Mouse (Mus musculus): Measurements from ENCODE around the gene Cybrd1. TPM values are rescaled to one million over a fixed set of nuclear protein-coding genes. Genes with fewer than 3 reads are reported as not detected.
A peak's percentile ranks its signal among the peaks of the same experiment; 100 is the strongest.

Gene Cybrd1
- total and polyA plus RNA-seq, 3 experiments = 0.08 to 0.21 TPM; not detected in 1

- DNase-seq (ENCODE audit: low read depth, low spot score) = no peak
- H3K4me3 ChIP-seq (ENCODE audit: control insufficient read depth in 1 of 2, insufficient read depth in 1 of 2, low read depth in 2 of 2, low read length in 2 of 2) = no peak overlapping the region
- H3K9me3 ChIP-seq (replicated peaks; ENCODE audit: insufficient read depth, low read length) = no peaks in the 10 kb centered on the region
- H3K36me3 ChIP-seq (ENCODE audit: control insufficient read depth in 1 of 2, insufficient read depth in 2 of 2, low read length in 2 of 2) = peaks cover 0 to 12% of the 10 kb centered on the region in 2 experiments; a peak in 2 of 4 replicates
- H3K27me3 ChIP-seq (ENCODE audit: control insufficient read depth in 1 of 2, insufficient read depth in 2 of 2, low read length in 2 of 2) = no peaks in the 10 kb centered on the region
- H3K79me2 ChIP-seq (ENCODE audit: control insufficient read depth, insufficient read depth, low read length, poor library complexity) = no peaks in the 10 kb centered on the region
- H3K27ac ChIP-seq (ENCODE audit: control insufficient read depth, low read depth, low read length) = no peak overlapping the region
- TF ChIP-seq CTCF (IDR thresholded peaks at IDR 0.05 in 2 of 3, conservative IDR thresholded peaks at IDR 0.05 in 1 of 3; ENCODE audit: control insufficient read depth in 1 of 3, insufficient read depth in 1 of 3, low read depth in 2 of 3, low read length in 3 of 3, poor library complexity in 1 of 3, severe bottlenecking in 1 of 3) (no peak), MEF2A (IDR thresholded peaks at IDR 0.05; ENCODE audit: extremely low read depth, insufficient replicate concordance, low read depth, low read length, poor library complexity, severe bottlenecking) (no peak), JUND (IDR thresholded peaks at IDR 0.05; ENCODE audit: low read depth, low read length) (no peak), CHD2 (IDR thresholded peaks at IDR 0.05; ENCODE audit: low read length) (no peak), MAX (IDR thresholded peaks at IDR 0.05; ENCODE audit: low read length) (no peak), ZMIZ1 (IDR thresholded peaks at IDR 0.05; ENCODE audit: low read depth, low read length) (no peak), POLR2A (IDR thresholded peaks at IDR 0.05; ENCODE audit: control insufficient read depth in 1 of 2, insufficient read depth in 1 of 2, low read depth in 1 of 2, low read length in 2 of 2, poor library complexity in 1 of 2) (no peak), CHD1 (IDR thresholded peaks at IDR 0.05; ENCODE audit: low read depth, low read length) (no peak), POLR2AphosphoS2 (IDR thresholded peaks at IDR 0.05; ENCODE audit: low read length) (no peak), MAFK (IDR thresholded peaks at IDR 0.05; ENCODE audit: borderline replicate concordance, low read depth, low read length) (no peak), UBTF (IDR thresholded peaks at IDR 0.05; ENCODE audit: borderline replicate concordance, insufficient read depth, low read depth, low read length) (no peak), TAL1 (IDR thresholded peaks at IDR 0.05; ENCODE audit: low read length) (no peak), GABPA (IDR thresholded peaks at IDR 0.05; ENCODE audit: low read depth, low read length) (no peak), USF2 (IDR thresholded peaks at IDR 0.05; ENCODE audit: borderline replicate concordance in 1 of 2, insufficient read depth in 1 of 2, low read depth in 1 of 2, low read length in 2 of 2) (no peak), ZC3H11A (IDR thresholded peaks at IDR 0.05; ENCODE audit: low read depth, low read length) (no peak), KAT2A (conservative IDR thresholded peaks at IDR 0.05; ENCODE audit: low read depth, low read length) (no peak), GATA1 (IDR thresholded peaks at IDR 0.05; ENCODE audit: low read depth, low read length) (no peak), HCFC1 (IDR thresholded peaks at IDR 0.05; ENCODE audit: low read depth, low read length) (no peak), USF1 (IDR thresholded peaks at IDR 0.05; ENCODE audit: low read depth, low read length) (no peak)
- H3K9ac ChIP-seq (ENCODE audit: control insufficient read depth, low read depth, low read length, poor library complexity, severe bottlenecking) = no peak overlapping the region
- H3K4me1 ChIP-seq (ENCODE audit: control insufficient read depth in 1 of 2, insufficient read depth in 2 of 2, low read length in 2 of 2) = peaks cover 4 to 14% of the 10 kb centered on the region in 2 experiments; a peak in 3 of 4 replicates
These were observed 12.1 kb upstream of the Cybrd1 start for GRCm38 (mm10) chr2:71105469-71106215.

- Histone ChIP-seq H3K79me2 (ENCODE audit: control insufficient read depth, insufficient read depth, low read length, poor library complexity) (no peaks in the 10 kb centered on the region), H3K9ac (ENCODE audit: control insufficient read depth, low read depth, low read length, poor library complexity, severe bottlenecking) (no peak overlapping the region), H3K9me3 (replicated peaks; ENCODE audit: insufficient read depth, low read length) (no peaks in the 10 kb centered on the region), H3K4me3 (ENCODE audit: control insufficient read depth in 1 of 2, insufficient read depth in 1 of 2, low read depth in 2 of 2, low read length in 2 of 2) (no peak overlapping the region), H3K36me3 (ENCODE audit: control insufficient read depth in 1 of 2, insufficient read depth in 2 of 2, low read length in 2 of 2) (peaks cover 0 to 12% of the 10 kb centered on the region in 2 experiments; a peak in 2 of 4 replicates), H3K27ac (ENCODE audit: control insufficient read depth, low read depth, low read length) (no peak overlapping the region), H3K27me3 (ENCODE audit: control insufficient read depth in 1 of 2, insufficient read depth in 2 of 2, low read length in 2 of 2) (no peaks in the 10 kb centered on the region), H3K4me1 (ENCODE audit: control insufficient read depth in 1 of 2, insufficient read depth in 2 of 2, low read length in 2 of 2) (peaks cover 4 to 11% of the 10 kb centered on the region in 2 experiments; a peak in 3 of 4 replicates)
- DNase-seq (ENCODE audit: low read depth, low spot score) = no peak
- TF ChIP-seq UBTF (IDR thresholded peaks at IDR 0.05; ENCODE audit: borderline replicate concordance, insufficient read depth, low read depth, low read length) (no peak), ZNF384 (IDR thresholded peaks at IDR 0.05; ENCODE audit: low read depth, low read length) (peak; percentile 80)
These were observed 10.5 kb upstream of the Cybrd1 start for GRCm38 (mm10) chr2:71107225-71107624.
